Mouse (Mus musculus) midbrain, embryonic 12.5 days (tissue): ENCODE results near the gene Cstf1. TPM values are rescaled to one million over a fixed set of nuclear protein-coding genes. Genes with fewer than 3 reads are reported as not detected.
A peak's percentile ranks its signal among the peaks of the same experiment; 100 is the strongest.

Experiments used
- ATAC-seq: fragments of 200-750 bp; cut with Nextera tagmentation; 2 replicates; pipeline ENCODE4 v1.8.0; 2017; ENCODE audit warnings: low read depth, moderate TSS enrichment, moderate library complexity; ENCODE audit not compliant: low FRiP score
- H3K27ac ChIP-seq: fragments of 300-500 bp; sonication (generic); replicated peaks from 2 replicates; pipeline ENCODE4 v1.5.1; 2016; ENCODE audit warnings: mild to moderate bottlenecking
- H3K27me3 ChIP-seq: fragments of 300-500 bp; sonication (generic); 2 replicates; pipeline ENCODE4 v1.6.1; 2016; ENCODE audit warnings: mild to moderate bottlenecking
- H3K36me3 ChIP-seq: fragments of 300-500 bp; sonication (generic); 2 replicates; pipeline ENCODE4 v1.6.1; 2016
- H3K4me1 ChIP-seq: fragments of 300-500 bp; sonication (generic); 2 replicates; pipeline ENCODE4 v1.6.1; 2016
- H3K4me2 ChIP-seq: fragments of 300-500 bp; sonication (generic); replicated peaks from 2 replicates; pipeline ENCODE4 v1.6.1; 2016; ENCODE audit warnings: mild to moderate bottlenecking, moderate library complexity
- H3K4me3 ChIP-seq: fragments of 300-500 bp; sonication (generic); 2 replicates; pipeline ENCODE4 v1.5.1; 2016; ENCODE audit warnings: mild to moderate bottlenecking
- H3K9ac ChIP-seq: fragments of 300-500 bp; sonication (generic); replicated peaks from 2 replicates; pipeline ENCODE4 v1.6.1; 2016; ENCODE audit warnings: mild to moderate bottlenecking, moderate library complexity
- H3K9me3 ChIP-seq: fragments of 300-500 bp; sonication (generic); 2 replicates; pipeline ENCODE4 v1.6.1; 2016; ENCODE audit warnings: mild to moderate bottlenecking
- WGBS: fragments of 180-500 bp; shearing (Covaris S2); methylation state at CpG from one replicate; pipeline ENCODE4 v1.1.7; 2016; 5-methylcytosine and 5-hydroxymethylcytosine counted together
- polyA plus RNA-seq: library from polyadenylated mRNA; unstranded; fragments of >200 nt; fragmentation: Nextera tagmentation; extraction: Ambion mirVana; gene quantifications from 2 replicates; pipeline ENCODE4 v1.2.1, GENCODE M21; 2016

Gene Cstf1
- polyA plus RNA-seq: 38.8 and 45.0 TPM in 2 replicates

GRCm38 (mm10) chr2:172370411-172371223 is at the start of gene Cstf1, which contains the start of gene Aurka:
TSS of gene Cstf1 (plus strand) at chr2:172370681.
TSS of gene Aurka (minus strand) at chr2:172370535.
- peak; percentile 97 for ATAC-seq
- H3K4me3 ChIP-seq: peak within 1 kb of the TSS; percentile 95
- H3K9me3 ChIP-seq: no peaks in the 10 kb centered on the region
- H3K27me3 ChIP-seq: no peaks in the 10 kb centered on the region
- peaks cover 33% of the 10 kb centered on the region for H3K4me1 ChIP-seq
- WGBS: under 1% methylated on average over 66 of the region's 66 CpGs
- peak within 1 kb of the TSS; percentile 89 for H3K9ac ChIP-seq
- H3K27ac ChIP-seq: peak within 1 kb of the TSS; percentile 78
- H3K36me3 ChIP-seq: peaks cover 46% of the 10 kb centered on the region
- peak within 1 kb of the TSS; percentile 69 for H3K4me2 ChIP-seq

- H3K4me1 ChIP-seq: no peaks in the 10 kb centered on the region
- 21% methylated on average over 9 of the region's 9 CpGs for WGBS
- no peak overlapping the region for H3K9ac ChIP-seq
- no peaks in the 10 kb centered on the region for H3K9me3 ChIP-seq
- no peaks in the 10 kb centered on the region for H3K27me3 ChIP-seq
- no peak overlapping the region for H3K4me2 ChIP-seq
- no peak overlapping the region for H3K27ac ChIP-seq
- H3K36me3 ChIP-seq: no peaks in the 10 kb centered on the region
- ATAC-seq: no peak
- no peak overlapping the region for H3K4me3 ChIP-seq
These were observed 49.6 kb upstream of the Cstf1 start for GRCm38 (mm10) chr2:172320878-172321277.

- no peak overlapping the region for H3K9ac ChIP-seq
- H3K36me3 ChIP-seq: no peaks in the 10 kb centered on the region
- H3K27ac ChIP-seq: no peak overlapping the region
- 37% methylated on average over 8 of the region's 8 CpGs for WGBS
- H3K9me3 ChIP-seq: no peaks in the 10 kb centered on the region
- H3K4me3 ChIP-seq: no peak overlapping the region
- H3K27me3 ChIP-seq: peaks cover 15% of the 10 kb centered on the region; the same call in 1 of the 2 replicates
- ATAC-seq: no peak
- H3K4me1 ChIP-seq: no peaks in the 10 kb centered on the region
- no peak overlapping the region for H3K4me2 ChIP-seq
These were observed 42.2 kb upstream of the Cstf1 start for GRCm38 (mm10) chr2:172328248-172328647.

- Histone ChIP-seq H3K4me3 (no peak overlapping the region), H3K4me1 (no peaks in the 10 kb centered on the region), H3K4me2 (peak overlapping the region; percentile 33), H3K9me3 (no peaks in the 10 kb centered on the region), H3K27me3 (peaks cover 15% of the 10 kb centered on the region; the same call in 1 of the 2 replicates), H3K9ac (0 out of 2 replicates have a peak overlapping the region, but pooled peaks have one; percentile 16), H3K27ac (no peak overlapping the region), H3K36me3 (no peaks in the 10 kb centered on the region)
- 5% methylated on average over 13 of the region's 13 CpGs for WGBS
- peak; percentile 88 for ATAC-seq
These were observed 41.3 kb upstream of the Cstf1 start for GRCm38 (mm10) chr2:172329179-172329578.

- 78% methylated on average over 19 of the region's 19 CpGs for WGBS
- no peak for ATAC-seq
- Histone ChIP-seq H3K4me1 (peaks cover 12% of the 10 kb centered on the region), H3K4me3 (no peak overlapping the region), H3K36me3 (no peaks in the 10 kb centered on the region), H3K9ac (no peak overlapping the region), H3K27me3 (no peaks in the 10 kb centered on the region), H3K9me3 (no peaks in the 10 kb centered on the region), H3K4me2 (no peak overlapping the region), H3K27ac (peak overlapping the region; percentile 64)
These were observed 32.1 kb upstream of the Cstf1 start for GRCm38 (mm10) chr2:172338206-172338942.

- WGBS: 33% methylated on average over 3 of the region's 3 CpGs
- no peaks in the 10 kb centered on the region for H3K9me3 ChIP-seq
- no peak for ATAC-seq
These were observed 29.5 kb upstream of the Cstf1 start for GRCm38 (mm10) chr2:172340936-172341335.

GRCm38 (mm10) chr2:172341606-172342005 is 28.9 kb upstream of the Cstf1 start:
- no peak for ATAC-seq
- Histone ChIP-seq H3K4me2 (no peak overlapping the region), H3K9me3 (no peaks in the 10 kb centered on the region), H3K4me3 (no peak overlapping the region), H3K9ac (no peak overlapping the region), H3K27ac (no peak overlapping the region; the same call in 1 of the 2 replicates), H3K36me3 (no peaks in the 10 kb centered on the region), H3K27me3 (no peaks in the 10 kb centered on the region), H3K4me1 (peaks cover 25% of the 10 kb centered on the region)
- WGBS: 28% methylated on average over 5 of the region's 5 CpGs

More at GRCm38 (mm10) chr2:172340936-172341335, 29.5 kb upstream of the Cstf1 start:
- peaks cover 20% of the 10 kb centered on the region for H3K4me1 ChIP-seq
- H3K36me3 ChIP-seq: no peaks in the 10 kb centered on the region
- H3K4me3 ChIP-seq: no peak overlapping the region
- no peaks in the 10 kb centered on the region for H3K27me3 ChIP-seq
- no peak overlapping the region for H3K4me2 ChIP-seq
- no peak overlapping the region for H3K27ac ChIP-seq
- no peak overlapping the region for H3K9ac ChIP-seq

GRCm38 (mm10) chr2:172343751-172344150 is 26.7 kb upstream of the Cstf1 start:
- peaks cover 32% of the 10 kb centered on the region for H3K4me1 ChIP-seq
- no peaks in the 10 kb centered on the region for H3K9me3 ChIP-seq
- H3K27me3 ChIP-seq: no peaks in the 10 kb centered on the region; the same call in 1 of the 2 replicates
- no peak overlapping the region for H3K27ac ChIP-seq
- H3K9ac ChIP-seq: no peak overlapping the region
- H3K4me2 ChIP-seq: no peak overlapping the region
- H3K36me3 ChIP-seq: no peaks in the 10 kb centered on the region
- WGBS: 89% methylated on average over 7 of the region's 7 CpGs
- H3K4me3 ChIP-seq: no peak overlapping the region
- no peak for ATAC-seq

GRCm38 (mm10) chr2:172344669-172345068 is 25.8 kb upstream of the Cstf1 start:
- Histone ChIP-seq H3K4me2 (peak overlapping the region; percentile 93), H3K36me3 (no peaks in the 10 kb centered on the region), H3K9ac (no peak overlapping the region), H3K27ac (no peak overlapping the region), H3K4me1 (peaks cover 33% of the 10 kb centered on the region), H3K9me3 (no peaks in the 10 kb centered on the region), H3K4me3 (peak overlapping the region; percentile 65; the same call in 1 of the 2 replicates), H3K27me3 (no peaks in the 10 kb centered on the region; the same call in 1 of the 2 replicates)
- 0 out of 2 replicates have a peak, but pooled peaks have one; percentile 3 for ATAC-seq
- WGBS: 40% methylated on average over 5 of the region's 5 CpGs

- Histone ChIP-seq H3K9me3 (no peaks in the 10 kb centered on the region), H3K27ac (peak within 1 kb of the TSS; percentile 60), H3K9ac (peak within 1 kb of the TSS; percentile 68), H3K27me3 (no peaks in the 10 kb centered on the region; the same call in 1 of the 2 replicates), H3K4me1 (peaks cover 33% of the 10 kb centered on the region), H3K4me3 (peak within 1 kb of the TSS; percentile 65), H3K36me3 (no peaks in the 10 kb centered on the region), H3K4me2 (peak within 1 kb of the TSS; percentile 93)
- peak; percentile 96 for ATAC-seq
- WGBS: under 1% methylated on average over 35 of the region's 35 CpGs
These were observed 25.2 kb upstream of the Cstf1 start, which contains the start of gene Fam210b for GRCm38 (mm10) chr2:172345258-172345738. TSS of gene Fam210b (plus strand) at chr2:172345565.

GRCm38 (mm10) chr2:172346034-172346929 is 24.2 kb upstream of the Cstf1 start:
- peak overlapping the region; percentile 93 for H3K4me2 ChIP-seq
- H3K4me3 ChIP-seq: peak overlapping the region; percentile 65
- peaks cover 26% of the 10 kb centered on the region for H3K4me1 ChIP-seq
- H3K36me3 ChIP-seq: no peaks in the 10 kb centered on the region
- no peak for ATAC-seq
- H3K9ac ChIP-seq: peak overlapping the region; percentile 68
- H3K27ac ChIP-seq: peak overlapping the region; percentile 60; the same call in 1 of the 2 replicates
- 11% methylated on average over 31 of the region's 31 CpGs for WGBS
- no peaks in the 10 kb centered on the region for H3K9me3 ChIP-seq
- no peaks in the 10 kb centered on the region; the same call in 1 of the 2 replicates for H3K27me3 ChIP-seq
